In the genomic region with DNA sequence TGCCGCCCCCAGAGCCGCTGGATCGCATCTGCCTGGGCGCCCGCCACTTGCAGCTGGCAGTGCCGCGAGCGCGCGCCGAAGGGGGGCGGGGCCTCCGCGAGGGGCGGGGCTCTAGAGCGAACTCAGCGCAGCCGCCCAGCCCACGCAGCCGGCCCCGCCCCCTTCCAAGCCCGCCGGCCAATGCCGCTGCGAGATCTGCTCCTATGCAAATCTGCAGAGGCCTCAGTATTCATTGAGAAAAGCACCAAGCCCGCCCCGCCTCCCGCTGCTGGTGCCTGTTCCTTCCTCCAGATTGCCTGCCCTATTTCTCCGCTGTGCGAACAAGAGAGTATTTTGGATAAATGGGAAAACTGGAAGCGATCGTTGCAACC, we compare ENCODE assay signal across 8 mouse cellular contexts. TPM values are rescaled to one million over a fixed set of nuclear protein-coding genes. Genes with fewer than 3 reads are reported as not detected.
DNase-seq lines count a peak whose midpoint lies in the region; ATAC-seq lines count a peak whose summit lies in the region.

Gene Alk (minus strand): TSS at position 18 of the 371 bp plus-strand sequence.

- no peak within 1 kb of the TSS for H3K9ac ChIP-seq in intestine, embryonic 14.5 days (ENCODE audit: low read length)

- peak within 1 kb of the TSS; percentile 78 for H3K4me2 ChIP-seq in intestine, embryonic 14.5 days (ENCODE audit: low read length)

- H3K9me3 ChIP-seq in intestine, embryonic 14.5 days (ENCODE audit: control insufficient read depth, low read length): no peaks in the 10 kb centered on the region

- H3K36me3 ChIP-seq in intestine, embryonic 14.5 days (ENCODE audit: control insufficient read depth, insufficient read depth, low read length): no peaks in the 10 kb centered on the region

- H3K4me3 ChIP-seq in intestine, embryonic 14.5 days (ENCODE audit: low read depth, low read length): peak within 1 kb of the TSS; percentile 39

- under 1% methylated on average over 25 of the region's 32 CpGs for WGBS in intestine, embryonic 14.5 days

- H3K27me3 ChIP-seq in intestine, embryonic 14.5 days (replicated peaks; ENCODE audit: control insufficient read depth, insufficient read depth, low read length): peaks cover 32% of the 10 kb centered on the region

- peak; percentile 94 for ATAC-seq in intestine, embryonic 14.5 days (replicated peaks; ENCODE audit: low FRiP score, low TSS enrichment, low read depth)
- ATAC-seq in megakaryocyte, adult 5-6 weeks (ENCODE audit: poor library complexity, severe bottlenecking): peak; percentile 85

- DNase-seq in ZHBTc4 (ENCODE audit: low read depth, low spot score): peak; percentile 97
- peak; percentile 94 for DNase-seq in embryo, embryonic 10 days (ENCODE audit: low spot score)
- DNase-seq in gastrocnemius, postnatal 25 days: peak; percentile 60
- DNase-seq in intestine, embryonic 14.5 days (ENCODE audit: low spot score): peak; percentile 92
- peak; percentile 75 to 89 for DNase-seq in left cerebral cortex, adult 9 months (ENCODE audit: low spot score in 2 of 2)
- peak; percentile 91 for DNase-seq in right cerebral cortex, adult 2 months (ENCODE audit: low spot score in 2 of 2)
- DNase-seq in urinary bladder, postnatal 10 days (ENCODE audit: low spot score): peak; percentile 46

- peaks cover 14% of the 10 kb centered on the region for H3K4me1 ChIP-seq in intestine, embryonic 14.5 days (replicated peaks; ENCODE audit: control insufficient read depth, insufficient read depth, low read length)

- H3K27ac ChIP-seq in intestine, embryonic 14.5 days (ENCODE audit: low read depth): no peak within 1 kb of the TSS

RNA-seq across cellular contexts. Expression of gene Alk, which starts in this region (rescaled TPM):
- under 1 TPM in 1 of 2 experiments, not detected in 1; 0.05 TPM for total RNA-seq in gastrocnemius, postnatal 25 days (2021)
- 0.61 and 1.1 TPM in 2 replicates for polyA plus RNA-seq in intestine, embryonic 14.5 days (2014; fragmentation: Nextera tagmentation; extraction: Ambion mirVana)
- total RNA-seq in megakaryocyte, adult 5-6 weeks (2015): not detected in 2 replicates
- not detected in 2 replicates for total RNA-seq in megakaryocyte, adult 5-6 weeks (2017)

Comparison
In these comparisons a context has a peak if more than half of its experiments do, and no peak if none do; other contexts are left out.
1. Peak in DNase-seq in gastrocnemius, postnatal 25 days; RNA of the gene not detected or under 1 TPM.
2. Peak in ATAC-seq in megakaryocyte, adult 5-6 weeks; RNA of the gene not detected or under 1 TPM.
3. DNase-seq: peak in every context shown above with its lines; median percentile 97 in ZHBTc4; 94 in embryo, embryonic 10 days; 92 in intestine, embryonic 14.5 days; 91 in right cerebral cortex, adult 2 months; 82 in left cerebral cortex, adult 9 months; 60 in gastrocnemius, postnatal 25 days; 46 in urinary bladder, postnatal 10 days.